Mouse (Mus musculus) heart, embryonic 11.5 days (tissue): ENCODE data around the gene Rab4b. TPM values are rescaled to one million over a fixed set of nuclear protein-coding genes. Genes with fewer than 3 reads are reported as not detected.

Source experiments
- ATAC-seq: fragments of 200-750 bp; cut with Nextera tagmentation; replicated peaks from 2 replicates; pipeline ENCODE4 v1.8.0; 2017; ENCODE audit warnings: moderate library complexity; ENCODE audit not compliant: insufficient number of reproducible peaks, low FRiP score, low TSS enrichment
- H3K27ac ChIP-seq: fragments of 300-500 bp; sonication (generic); 2 replicates; pipeline ENCODE4 v1.5.1; 2014; ENCODE audit warnings: mild to moderate bottlenecking, low read depth, low read length
- H3K27me3 ChIP-seq: fragments of 300-500 bp; sonication (generic); 2 replicates; pipeline ENCODE4 v1.6.1; 2014; ENCODE audit warnings: mild to moderate bottlenecking, low read length, mixed read lengths; ENCODE audit not compliant: control insufficient read depth, insufficient read depth
- H3K36me3 ChIP-seq: fragments of 300-500 bp; sonication (generic); 2 replicates; pipeline ENCODE4 v1.6.1; 2014; ENCODE audit warnings: mild to moderate bottlenecking, low read length, moderate library complexity, mixed read lengths; ENCODE audit not compliant: control insufficient read depth, insufficient read depth
- H3K4me1 ChIP-seq: fragments of 300-500 bp; sonication (generic); 2 replicates; pipeline ENCODE4 v1.6.1; 2014; ENCODE audit warnings: low read length; ENCODE audit not compliant: control insufficient read depth, insufficient read depth
- H3K4me2 ChIP-seq: fragments of 300-500 bp; sonication (generic); 2 replicates; pipeline ENCODE4 v1.6.1; 2014; ENCODE audit warnings: mild to moderate bottlenecking, moderate library complexity
- H3K4me3 ChIP-seq: fragments of 300-500 bp; sonication (generic); 2 replicates; pipeline ENCODE4 v1.5.1; 2014; ENCODE audit warnings: low read depth, low read length
- H3K9ac ChIP-seq: fragments of 300-500 bp; sonication (generic); 2 replicates; pipeline ENCODE4 v1.6.1; 2014; ENCODE audit warnings: mild to moderate bottlenecking, low read depth, low read length, moderate library complexity
- H3K9me3 ChIP-seq: fragments of 300-500 bp; sonication (generic); replicated peaks from 2 replicates; pipeline ENCODE4 v1.6.1; 2016; ENCODE audit warnings: low read length; ENCODE audit not compliant: control insufficient read depth
- whole genome bisulfite sequencing: fragments of 180-500 bp; shearing (Covaris S2); extraction: QIAGEN DNeasy Blood & Tissue Kit; methylation state at CpG from one replicate; pipeline ENCODE4 v1.1.7; 2014; ENCODE audit not compliant: insufficient replicate concordance; 5-methylcytosine and 5-hydroxymethylcytosine counted together
- polyA plus RNA-seq: library from polyadenylated mRNA; unstranded; fragments of >200 nt; fragmentation: Nextera tagmentation; extraction: Ambion mirVana; gene quantifications from 2 replicates; pipeline ENCODE4 v1.2.1, GENCODE M21; 2014

Gene Rab4b
- polyA plus RNA-seq, 1 experiment from 2014 or later: 49.7 TPM

DNA sequence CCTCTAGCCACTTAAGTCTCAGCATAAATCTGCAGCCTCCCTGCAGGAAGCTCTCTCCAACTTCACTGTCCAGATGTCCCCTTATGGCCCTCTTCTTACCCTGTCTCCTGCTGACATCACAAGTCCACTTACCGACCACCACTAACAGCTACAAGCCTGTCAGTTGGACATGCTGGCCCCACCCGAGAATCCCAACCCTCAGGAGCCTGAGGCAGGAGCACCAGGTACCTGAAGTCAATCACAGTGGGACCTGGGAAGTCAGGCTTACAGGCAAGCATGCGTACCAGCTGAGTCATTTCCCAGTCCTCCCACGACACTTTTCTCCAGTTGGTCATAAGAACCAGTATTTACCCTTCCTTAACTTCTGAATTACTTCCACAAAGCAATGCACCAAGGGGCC is 15.0 kb upstream of the Rab4b start:
- Histone ChIP-seq H3K4me3 (no peak overlapping the region), H3K27ac (no peak overlapping the region), H3K27me3 (no peaks in the 10 kb centered on the region), H3K4me2 (no peak overlapping the region; the same call in 1 of the 2 replicates), H3K36me3 (peaks cover 45% of the 10 kb centered on the region), H3K4me1 (peaks cover 8% of the 10 kb centered on the region), H3K9me3 (no peaks in the 10 kb centered on the region), H3K9ac (no peak overlapping the region)
- ATAC-seq: no peak
- 80% methylated on average over 4 of the region's 4 CpGs for WGBS

DNA sequence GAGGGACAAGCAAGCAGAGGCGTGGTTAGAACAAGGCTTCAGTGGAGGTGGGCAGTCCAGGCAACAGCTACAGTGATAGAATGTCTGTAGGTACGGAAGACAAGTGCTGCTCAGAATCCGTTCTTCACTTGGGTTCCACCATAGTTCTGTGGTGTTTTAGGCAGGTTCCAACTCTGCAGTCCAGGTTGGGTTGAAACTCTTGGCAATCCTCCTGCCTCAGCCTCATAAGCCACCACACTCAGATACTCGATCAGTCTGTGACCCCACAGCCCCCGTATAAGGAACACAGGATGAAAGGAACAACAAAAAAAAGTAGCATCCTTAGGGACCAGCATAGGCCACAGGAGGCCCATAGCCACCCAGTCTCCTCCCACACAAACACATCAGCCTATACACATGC is 13.7 kb upstream of the Rab4b start:
- ATAC-seq: no peak
- Histone ChIP-seq H3K27me3 (no peaks in the 10 kb centered on the region), H3K4me1 (peaks cover 8% of the 10 kb centered on the region), H3K9ac (no peak overlapping the region), H3K9me3 (no peaks in the 10 kb centered on the region), H3K4me3 (no peak overlapping the region), H3K36me3 (peaks cover 57% of the 10 kb centered on the region), H3K27ac (no peak overlapping the region), H3K4me2 (no peak overlapping the region)
- WGBS: 97% methylated on average over 5 of the region's 5 CpGs

DNA sequence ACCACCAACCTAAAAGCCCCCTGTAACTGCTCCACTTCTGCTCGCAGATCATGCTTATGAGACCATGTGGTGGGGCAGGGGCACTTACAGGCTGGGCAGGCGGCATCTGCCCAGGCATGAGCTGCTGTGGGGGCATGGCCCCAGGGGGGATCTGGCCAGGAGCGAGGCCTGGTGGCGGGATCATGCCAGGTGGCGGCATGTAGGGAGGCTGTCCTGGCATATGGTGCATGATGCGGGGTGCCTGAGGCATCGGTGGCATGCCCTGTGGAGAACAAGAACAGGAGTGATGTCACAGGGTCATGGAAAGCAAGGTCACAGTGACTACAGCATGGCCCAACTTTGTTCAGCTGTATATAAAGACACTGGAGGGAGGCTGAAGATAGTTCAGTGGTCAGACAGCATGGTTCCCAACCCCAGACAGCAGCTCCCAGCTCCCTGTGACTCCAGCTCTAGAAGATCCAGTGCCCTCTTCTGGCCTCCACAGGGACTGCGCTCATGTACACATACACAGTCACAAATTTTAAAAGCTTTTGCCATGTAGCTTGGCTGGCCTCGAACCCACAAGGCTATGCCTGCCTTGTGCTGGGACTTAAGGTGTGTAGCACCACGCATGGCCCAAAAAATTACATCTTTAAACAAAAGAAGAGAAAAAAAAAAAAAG is 10.7 kb upstream of the Rab4b start:
- H3K4me3 ChIP-seq: no peak overlapping the region
- WGBS: 96% methylated on average over 10 of the region's 10 CpGs
- H3K27ac ChIP-seq: no peak overlapping the region
- H3K9me3 ChIP-seq: 0 out of 2 replicates have a peak, but pooled peaks cover 3% of the 10 kb centered on the region
- peaks cover 4% of the 10 kb centered on the region; the same call in 1 of the 2 replicates for H3K4me1 ChIP-seq
- H3K4me2 ChIP-seq: no peak overlapping the region
- no peak overlapping the region for H3K9ac ChIP-seq
- no peak for ATAC-seq
- H3K27me3 ChIP-seq: no peaks in the 10 kb centered on the region
- peaks cover 80% of the 10 kb centered on the region for H3K36me3 ChIP-seq

DNA sequence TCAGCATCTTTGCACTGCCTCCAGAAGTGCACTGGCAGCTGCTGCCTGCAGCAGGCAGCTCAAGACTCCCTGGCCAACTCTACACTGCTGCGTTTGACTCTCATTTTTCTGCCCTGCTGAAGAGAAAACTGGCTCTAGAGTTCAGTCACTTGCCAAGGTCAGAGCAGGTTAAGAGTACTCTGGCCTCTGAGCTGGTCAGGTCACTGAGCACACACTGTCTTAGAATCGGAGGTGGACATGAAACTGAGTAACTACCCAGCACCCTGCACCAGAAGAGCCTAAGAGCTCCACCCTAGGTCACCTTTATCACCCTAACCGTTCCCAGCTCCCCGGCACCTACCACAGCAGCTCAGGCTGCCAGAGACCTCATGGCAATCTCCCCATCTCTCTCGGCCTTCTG is 7.3 kb upstream of the Rab4b start:
- H3K4me1 ChIP-seq: no peaks in the 10 kb centered on the region
- H3K9me3 ChIP-seq: 0 out of 2 replicates have a peak, but pooled peaks cover 3% of the 10 kb centered on the region
- no peak overlapping the region for H3K4me2 ChIP-seq
- H3K9ac ChIP-seq: no peak overlapping the region
- ATAC-seq: no peak
- H3K27ac ChIP-seq: no peak overlapping the region
- no peaks in the 10 kb centered on the region for H3K27me3 ChIP-seq
- H3K36me3 ChIP-seq: peaks cover 58% of the 10 kb centered on the region
- 88% methylated on average over 5 of the region's 5 CpGs for WGBS
- H3K4me3 ChIP-seq: no peak overlapping the region

- no peak overlapping the region for H3K27ac ChIP-seq
- no peaks in the 10 kb centered on the region for H3K4me1 ChIP-seq
- H3K9me3 ChIP-seq: 0 out of 2 replicates have a peak, but pooled peaks cover 3% of the 10 kb centered on the region
- H3K4me2 ChIP-seq: no peak overlapping the region
- peaks cover 49% of the 10 kb centered on the region for H3K36me3 ChIP-seq
- WGBS: 68% methylated on average over 3 of the region's 3 CpGs
- no peak overlapping the region for H3K4me3 ChIP-seq
- no peak overlapping the region for H3K9ac ChIP-seq
- no peak for ATAC-seq
- no peaks in the 10 kb centered on the region for H3K27me3 ChIP-seq
Measured at GRCm38 (mm10) chr7:27184964-27185363, 6.3 kb upstream of the Rab4b start.

DNA sequence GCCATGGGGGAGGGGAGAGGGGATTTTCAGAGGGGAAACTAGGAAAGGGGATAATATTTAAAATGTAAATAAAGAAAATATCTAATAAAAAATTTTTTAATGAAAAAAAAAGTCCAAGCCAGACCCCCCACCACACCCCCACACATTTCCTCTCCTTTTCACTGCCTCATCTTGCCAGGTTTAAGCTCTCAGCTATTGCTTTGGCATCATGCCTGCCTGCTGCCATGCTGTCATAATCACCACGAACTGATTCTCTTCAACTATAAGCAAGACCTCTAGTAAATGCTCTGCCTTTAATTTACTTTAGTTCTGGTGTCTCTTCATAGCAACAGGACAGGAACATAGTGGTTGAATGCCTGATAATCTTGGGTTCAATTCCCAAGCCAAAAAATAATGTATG is 3.8 kb upstream of the Rab4b start:
- Histone ChIP-seq H3K4me1 (peaks cover 5% of the 10 kb centered on the region; the same call in 1 of the 2 replicates), H3K27ac (no peak overlapping the region), H3K9ac (no peak overlapping the region), H3K36me3 (peaks cover 26% of the 10 kb centered on the region), H3K4me3 (no peak overlapping the region), H3K27me3 (no peaks in the 10 kb centered on the region), H3K4me2 (no peak overlapping the region), H3K9me3 (0 out of 2 replicates have a peak, but pooled peaks cover 3% of the 10 kb centered on the region)
- 93% methylated on average over 1 of the region's 1 CpGs for WGBS
- no peak for ATAC-seq

GRCm38 (mm10) chr7:27180837-27181695 is 2.4 kb upstream of the Rab4b start, which contains the start of the genes Gm21983 and Mia:
TSS of gene Gm21983 (minus strand) at chr7:27181086.
TSS of gene Mia (minus strand) at chr7:27181157.
- Histone ChIP-seq H3K27ac (no peak within 1 kb of the TSS), H3K4me1 (peaks cover 5% of the 10 kb centered on the region; the same call in 1 of the 2 replicates), H3K9me3 (0 out of 2 replicates have a peak, but pooled peaks cover 3% of the 10 kb centered on the region), H3K27me3 (no peaks in the 10 kb centered on the region), H3K4me3 (no peak within 1 kb of the TSS), H3K4me2 (no peak within 1 kb of the TSS), H3K9ac (no peak within 1 kb of the TSS), H3K36me3 (peaks cover 17% of the 10 kb centered on the region)
- ATAC-seq: no peak
- WGBS: 62% methylated on average over 14 of the region's 14 CpGs

GRCm38 (mm10) chr7:27180036-27180435 is 1.3 kb upstream of the Rab4b start:
- ATAC-seq: no peak
- no peaks in the 10 kb centered on the region for H3K9me3 ChIP-seq
- peaks cover 7% of the 10 kb centered on the region for H3K36me3 ChIP-seq
- no peak overlapping the region for H3K4me2 ChIP-seq
- H3K4me3 ChIP-seq: no peak overlapping the region
- no peak overlapping the region for H3K27ac ChIP-seq
- H3K27me3 ChIP-seq: no peaks in the 10 kb centered on the region
- 83% methylated on average over 5 of the region's 5 CpGs for WGBS
- no peak overlapping the region for H3K9ac ChIP-seq
- H3K4me1 ChIP-seq: peaks cover 5% of the 10 kb centered on the region; the same call in 1 of the 2 replicates
